Mouse (Mus musculus) ES-E14 (cell line): ENCODE results near the gene Senp2. TPM values are rescaled to one million over a fixed set of nuclear protein-coding genes. Genes with fewer than 3 reads are reported as not detected.
"Not testable (repeated sequence)": the region's sequence is repeated elsewhere in the genome, so short reads cannot be mapped to it uniquely, and the experiment has no call there.

Source experiments
- DNase-seq: peaks from one replicate; pipeline ENCODE4 v3.0.0-alpha.2; 2013; ENCODE audit warnings: low read depth, low spot score
- H3K27ac ChIP-seq: 2 replicates; pipeline ENCODE4 v1.5.1; 2012; ENCODE audit warnings: low read depth, mild to moderate bottlenecking, low read length, moderate library complexity, mixed read lengths; ENCODE audit not compliant: poor library complexity, insufficient read depth, severe bottlenecking
- H3K36me3 ChIP-seq: 2 replicates; pipeline ENCODE4 v1.6.1; 2012; ENCODE audit warnings: mild to moderate bottlenecking, low read length, moderate library complexity, mixed read lengths; ENCODE audit not compliant: control insufficient read depth, poor library complexity, insufficient read depth, severe bottlenecking
- H3K4me1 ChIP-seq, 2 experiments: fragments of 150-350 bp in 1 of 2; sonication (generic) in 1 of 2; 2 replicates each; pipeline ENCODE4 v1.6.1; 2012; ENCODE audit warnings: low read length in 2 of 2, mild to moderate bottlenecking in 1 of 2, mixed read lengths in 1 of 2; ENCODE audit not compliant: control insufficient read depth in 2 of 2, insufficient read depth in 2 of 2, poor library complexity in 1 of 2
- H3K4me3 ChIP-seq, 2 experiments: fragments of 150-350 bp in 1 of 2; sonication (generic) in 1 of 2; 2 replicates each; pipeline ENCODE4 v1.5.1; 2012; ENCODE audit warnings: low read length in 2 of 2, low read depth in 1 of 2, mild to moderate bottlenecking in 1 of 2, mixed read lengths in 1 of 2; ENCODE audit not compliant: insufficient read depth in 1 of 2, poor library complexity in 1 of 2, severe bottlenecking in 1 of 2
- H3K9ac ChIP-seq: 2 replicates; pipeline ENCODE4 v1.6.1; 2012; ENCODE audit warnings: low read depth, mild to moderate bottlenecking, low read length, mixed read lengths; ENCODE audit not compliant: poor library complexity, insufficient read depth, severe bottlenecking
- H3K9me3 ChIP-seq: fragments of 150-350 bp; sonication (generic); 2 replicates; pipeline ENCODE4 v1.6.1; 2012; ENCODE audit warnings: low read depth, mild to moderate bottlenecking, low read length; ENCODE audit not compliant: control insufficient read depth, insufficient read depth
- CHD2 ChIP-seq: IDR thresholded peaks from 2 replicates; pipeline ENCODE4 v1.6.1; 2014; ENCODE audit warnings: mild to moderate bottlenecking, low read depth, low read length, inconsistent platforms
- HCFC1 ChIP-seq: IDR thresholded peaks from 2 replicates; pipeline ENCODE4 v1.6.1; 2012; ENCODE audit warnings: low read length, inconsistent platforms, borderline replicate concordance; ENCODE audit not compliant: insufficient read depth
- MAFK ChIP-seq: IDR thresholded peaks from 2 replicates; pipeline ENCODE4 v1.6.1; 2014; ENCODE audit warnings: mild to moderate bottlenecking, low read depth, low read length, inconsistent platforms; ENCODE audit not compliant: insufficient read depth
- ZC3H11A ChIP-seq: IDR thresholded peaks from 2 replicates; pipeline ENCODE4 v1.6.1; 2012; ENCODE audit warnings: low read depth, mild to moderate bottlenecking, inconsistent platforms, low read length, borderline replicate concordance
- ZNF384 ChIP-seq: IDR thresholded peaks from 2 replicates; pipeline ENCODE4 v1.6.1; 2012; ENCODE audit warnings: low read depth, low read length, inconsistent platforms
- in situ Hi-C, 2 experiments: fragments of 600-800 bp; cut with MboI; formaldehyde crosslinking; loops; one replicate each; pipeline ENCODE4 v1.15.1; 2025; ENCODE audit warnings: low sequenced_read_pairs in 2 of 2, inconsistent platforms in 1 of 2; ENCODE audit not compliant: unreplicated experiment in 2 of 2
- total RNA-seq: library from RNA; depleted of rRNA; stranded (reverse); fragments of 300-350 nt; gene quantifications from 2 replicates; pipeline ENCODE4 v1.2.3, GENCODE M21; 2012

The Senp2 gene
- total RNA-seq, 1 experiment: 59.1 TPM

DNA sequence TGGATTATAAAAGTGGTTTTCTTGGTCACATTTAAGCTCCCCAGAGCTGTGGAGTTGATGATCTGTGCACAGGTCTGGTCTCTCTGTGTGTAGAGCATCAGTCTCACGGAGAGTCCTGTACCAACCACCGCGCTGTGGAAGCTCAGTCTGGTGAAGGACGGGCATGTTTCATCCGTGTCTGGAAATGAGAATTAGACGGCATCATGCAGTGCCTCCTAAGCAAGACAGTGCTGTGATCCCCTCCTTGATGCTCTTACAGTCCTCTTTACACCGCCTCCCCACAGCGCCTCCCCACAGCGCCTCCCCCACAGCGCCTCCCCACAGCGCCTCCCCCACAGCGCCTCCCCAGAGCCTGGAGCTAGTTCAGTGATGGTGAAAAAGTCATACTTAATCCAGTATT, 25.2 kb upstream of the Senp2 start:
- Histone ChIP-seq H3K27ac (peak overlapping the region; percentile 75), H3K4me3 (peak overlapping the region; percentile 8 to 38; a peak in 3 of 4 replicates), H3K4me1 (peaks cover 0 to 6% of the 10 kb centered on the region in 2 experiments; a peak in 2 of 4 replicates), H3K9me3 (no peaks in the 10 kb centered on the region), H3K36me3 (peaks cover 3% of the 10 kb centered on the region; the same call in 1 of the 2 replicates), H3K9ac (peak overlapping the region; percentile 1; the same call in 1 of the 2 replicates)
- TF ChIP-seq CHD2: no peak
- TF ChIP-seq ZC3H11A: no peak
- no peak for TF ChIP-seq MAFK
- no peak for TF ChIP-seq HCFC1
- TF ChIP-seq ZNF384: no peak
- DNase-seq: no peak
- in situ Hi-C loops: no loop called here

DNA sequence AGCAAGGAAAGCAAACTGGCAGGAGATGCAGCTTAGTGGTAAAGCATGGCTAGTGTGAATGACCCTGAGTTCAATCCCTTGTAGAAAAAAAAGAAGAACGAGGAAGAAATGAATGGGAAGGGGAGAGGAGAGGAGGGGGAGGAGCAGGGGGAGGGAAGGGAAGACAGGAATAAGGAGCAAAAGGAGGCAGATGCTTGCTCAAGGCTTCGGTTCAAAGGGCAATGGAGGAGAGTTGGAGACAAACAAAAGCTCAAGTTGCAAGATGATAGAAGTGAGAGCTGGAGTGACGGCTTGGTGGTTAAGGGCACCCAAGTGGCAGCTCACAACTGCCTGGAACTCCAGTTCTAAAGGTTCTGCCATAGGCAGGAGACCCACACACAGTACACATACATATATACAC, 23.1 kb upstream of the Senp2 start:
- no peaks in the 10 kb centered on the region for H3K9me3 ChIP-seq
- in situ Hi-C loops: no loop called here
- peaks cover 3% of the 10 kb centered on the region; the same call in 1 of the 2 replicates for H3K36me3 ChIP-seq
- H3K4me1 ChIP-seq: peaks cover 0 to 6% of the 10 kb centered on the region in 2 experiments; a peak in 2 of 4 replicates
- no peak for DNase-seq
- TF ChIP-seq ZC3H11A (no peak), ZNF384 (no peak), CHD2 (no peak), HCFC1 (no peak), MAFK (no peak)
- H3K4me3 ChIP-seq: no peak overlapping the region
- H3K9ac ChIP-seq: no peak overlapping the region; the same call in 1 of the 2 replicates
- no peak overlapping the region for H3K27ac ChIP-seq

GRCm38 (mm10) chr16:21987956-21988355, 21.3 kb upstream of the Senp2 start:
- H3K27ac ChIP-seq: peak overlapping the region; percentile 58; the same call in 1 of the 2 replicates
- no peak overlapping the region for H3K4me3 ChIP-seq
- H3K36me3 ChIP-seq: no peaks in the 10 kb centered on the region; the same call in 1 of the 2 replicates
- no peaks in the 10 kb centered on the region for H3K9me3 ChIP-seq
- no peak for DNase-seq
- no peak overlapping the region for H3K9ac ChIP-seq
- in situ Hi-C loops: no loop called here
- TF ChIP-seq CHD2: no peak
- no peak for TF ChIP-seq ZNF384
- peaks cover 0 to 6% of the 10 kb centered on the region in 2 experiments; a peak in 2 of 4 replicates for H3K4me1 ChIP-seq

DNA sequence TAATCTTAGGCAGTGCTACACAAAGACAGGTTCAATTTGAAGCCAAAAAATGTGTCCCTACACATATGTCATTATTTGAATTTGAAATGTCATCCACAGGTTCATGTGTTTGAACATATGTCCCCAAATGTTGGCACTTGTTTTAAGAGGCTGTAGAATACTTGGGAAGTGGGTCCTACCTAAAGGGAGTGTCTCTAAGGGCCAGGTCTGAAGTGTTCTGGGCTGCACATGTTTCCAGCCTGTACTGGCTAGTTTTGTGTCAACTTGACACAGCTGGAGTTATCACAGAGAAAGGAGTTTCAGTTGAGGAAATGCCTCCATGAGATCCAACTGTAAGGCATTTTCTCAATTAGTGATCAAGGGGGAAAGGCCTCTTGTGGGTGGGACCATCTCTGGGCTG, 18.4 kb upstream of the Senp2 start:
- in situ Hi-C loops, H3K9ac ChIP-seq, H3K4me1 ChIP-seq, DNase-seq, H3K4me3 ChIP-seq, H3K36me3 ChIP-seq, H3K9me3 ChIP-seq, H3K27ac ChIP-seq: not testable (repeated sequence)

- TF ChIP-seq ZC3H11A (no peak), MAFK (no peak), HCFC1 (no peak), CHD2 (no peak), ZNF384 (no peak)
Measured at GRCm38 (mm10) chr16:21991774-21992173, 17.5 kb upstream of the Senp2 start.

More at GRCm38 (mm10) chr16:21991774-21992173, 17.5 kb upstream of the Senp2 start:
- Histone ChIP-seq H3K36me3 (no peaks in the 10 kb centered on the region), H3K4me3 (no peak overlapping the region), H3K9me3 (no peaks in the 10 kb centered on the region), H3K4me1 (peaks cover 4 to 15% of the 10 kb centered on the region in 2 experiments; a peak in 3 of 4 replicates), H3K27ac (no peak overlapping the region), H3K9ac (no peak overlapping the region)
- no peak for DNase-seq
- in situ Hi-C loops: no loop called here
